Mouse (Mus musculus) hematopoietic stem cell, adult 5-6 weeks (primary cell): ENCODE measurements around the gene Awat1. TPM values are rescaled to one million over a fixed set of nuclear protein-coding genes. Genes with fewer than 3 reads are reported as not detected.

Experiments used
- ATAC-seq, 2 experiments: fragments of 125-278 bp in 1 of 2; replicated peaks in 1 of 2; 2 replicates each; pipeline ENCODE4 v1.8.0; 2016 to 2017; ENCODE audit warnings: inconsistent platforms in 2 of 2, mild to moderate bottlenecking in 2 of 2, moderate number of reproducible peaks in 2 of 2, low read depth in 1 of 2, moderate TSS enrichment in 1 of 2; ENCODE audit not compliant: low FRiP score in 2 of 2, poor library complexity in 2 of 2, severe bottlenecking in 2 of 2, insufficient read depth in 1 of 2, low TSS enrichment in 1 of 2
- total RNA-seq: library from RNA; stranded (forward); fragments of 172-1452, 232-1000 nt; gene quantifications from 2 replicates; pipeline ENCODE4 v1.2.3, GENCODE M21; 2017

Awat1 gene
- 0.50 TPM in 1 of 2 replicates, not detected in the other for total RNA-seq

- ATAC-seq, result no peak
These were observed at the start of gene Awat1 for GRCm38 (mm10) chrX:100571951-100572350. TSS of gene Awat1 (plus strand) at chrX:100572251.

- ATAC-seq, result no peak
These were observed 47.6 kb upstream of the Awat1 start, which contains the start of gene Dgat2l6 for GRCm38 (mm10) chrX:100524471-100524870. TSS of gene Dgat2l6 (plus strand) at chrX:100524838.

DNA sequence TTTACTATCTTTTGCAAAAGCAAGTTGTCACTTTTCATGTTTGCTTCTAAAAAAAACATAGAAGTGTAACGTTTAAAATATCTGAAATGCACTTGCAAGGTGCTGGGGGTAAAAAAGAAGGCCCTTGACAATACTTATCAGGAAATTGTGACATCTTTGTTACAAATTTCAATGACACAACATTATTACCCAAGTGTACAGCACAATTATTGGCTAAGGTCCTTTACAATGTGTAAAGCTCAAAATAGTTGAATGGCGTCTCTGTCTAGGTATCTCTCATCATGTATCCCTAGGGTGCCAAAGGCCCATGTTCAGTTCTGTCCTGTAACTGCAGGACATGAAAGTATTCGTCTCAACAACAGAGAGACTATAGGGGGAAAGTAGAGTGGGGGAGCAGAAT, 16.0 kb upstream of the Awat1 start:
- ATAC-seq, result no peak

- ATAC-seq, result no peak
These were observed 6.4 kb upstream of the Awat1 start for GRCm38 (mm10) chrX:100565696-100566095.

DNA sequence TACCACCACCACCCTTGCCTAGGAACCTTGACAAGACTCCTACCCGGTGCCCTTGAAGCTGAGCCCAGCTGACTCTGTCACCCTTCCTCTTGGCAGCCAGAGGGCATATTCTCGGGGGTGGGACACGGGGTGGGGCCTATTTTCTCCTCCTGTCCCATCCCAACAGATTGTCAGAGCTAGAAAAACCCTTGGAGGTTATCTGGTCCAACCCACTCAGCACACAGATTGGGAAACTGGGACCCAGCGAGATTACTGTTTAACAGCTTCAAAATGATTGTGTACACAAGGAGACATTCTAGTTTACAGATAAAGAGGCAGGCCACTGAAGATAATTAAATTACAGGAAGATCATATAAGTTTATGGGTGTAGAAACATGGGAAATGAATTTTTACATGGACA, 22.7 kb downstream of the Awat1 start, which contains the start of gene P2ry4:
TSS of gene P2ry4 (minus strand) at position 79 of the 400 bp plus-strand sequence.
- ATAC-seq, result no peak

DNA sequence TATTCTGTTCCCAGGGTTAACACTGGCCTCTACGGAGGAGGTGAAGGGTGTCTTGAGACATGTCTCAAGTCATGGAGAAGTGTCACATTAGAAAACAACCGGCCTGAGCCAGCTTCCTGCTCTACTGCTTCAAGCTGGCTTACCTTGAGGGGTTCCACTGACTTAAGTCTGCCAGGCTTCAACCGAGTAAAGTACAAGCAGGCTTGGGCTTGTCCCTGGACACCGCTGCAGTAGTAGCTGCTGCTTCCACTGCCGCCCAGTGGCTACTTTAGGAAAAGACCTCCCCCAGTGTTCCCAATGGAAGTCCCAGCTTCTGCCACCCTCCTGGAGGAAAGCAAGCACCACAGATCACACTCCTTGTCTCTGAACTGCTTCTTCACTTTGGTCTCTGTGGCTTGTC, 25.4 kb downstream of the Awat1 start:
- no peak for ATAC-seq

GRCm38 (mm10) chrX:100599755-100600154, 27.7 kb downstream of the Awat1 start:
- ATAC-seq, result no peak

DNA sequence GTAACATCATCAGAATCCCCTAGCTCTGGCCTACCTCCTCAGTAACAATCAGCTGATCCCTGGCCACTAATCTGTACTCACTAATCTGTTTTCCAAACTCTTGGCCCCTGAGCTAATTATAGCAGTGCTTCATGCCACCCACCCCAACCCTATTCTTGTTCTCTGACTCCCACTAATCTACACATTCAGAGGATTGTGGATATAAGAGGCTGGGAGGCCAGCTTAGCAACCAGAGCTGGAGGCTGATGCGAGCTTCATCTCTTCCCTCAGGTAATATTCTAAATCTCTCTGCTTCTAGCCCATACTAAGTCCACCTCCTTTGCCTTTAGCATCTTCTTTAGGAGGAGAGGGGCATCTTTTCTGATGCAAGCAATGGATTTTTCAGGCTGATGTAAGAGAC, 33.3 kb downstream of the Awat1 start, which contains the start of gene Arr3:
TSS of gene Arr3 (plus strand) at position 184 of the 400 bp plus-strand sequence.
- no peak for ATAC-seq

- no peak for ATAC-seq
These were observed 46.4 kb downstream of the Awat1 start for GRCm38 (mm10) chrX:100618488-100618887.

DNA sequence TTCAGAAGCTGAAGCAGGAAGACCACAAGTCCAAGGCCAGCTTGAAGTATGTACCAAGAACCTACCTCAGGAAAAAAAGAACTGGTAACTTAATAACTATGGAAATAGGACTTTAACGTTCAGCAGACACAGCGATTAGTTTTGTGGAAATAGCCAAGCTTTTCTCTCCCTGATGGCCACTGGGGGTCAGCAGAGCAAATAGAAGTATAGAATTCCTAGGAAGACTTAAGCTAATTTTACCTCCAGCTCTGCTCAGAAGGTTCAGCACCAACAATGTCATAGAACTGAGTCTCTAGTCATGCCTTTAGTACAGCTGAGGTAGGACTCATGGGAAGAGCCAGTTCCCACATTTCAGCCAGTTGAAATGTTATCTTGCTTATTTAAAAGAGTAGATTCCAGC, 49.3 kb downstream of the Awat1 start:
- ATAC-seq, result no peak

DNA sequence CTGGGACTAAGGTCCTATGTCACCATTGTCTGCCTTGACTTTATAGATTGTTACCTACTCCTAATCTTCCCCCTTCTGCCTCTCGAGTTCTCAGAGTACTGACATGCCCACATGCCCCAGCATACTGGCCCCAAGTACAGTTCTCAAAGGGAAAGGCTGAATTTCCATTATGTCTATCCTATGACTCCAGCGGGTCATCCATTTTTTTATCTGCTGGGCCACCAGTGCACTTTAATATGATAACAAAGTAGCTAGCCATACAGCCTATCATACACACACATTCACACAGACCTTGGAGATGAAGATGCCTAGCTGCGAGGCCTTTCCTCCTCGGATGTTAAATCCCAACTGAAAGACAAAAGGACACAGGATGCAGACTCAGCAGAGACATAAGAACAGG, 52.2 kb downstream of the Awat1 start:
- ATAC-seq, result no peak

DNA sequence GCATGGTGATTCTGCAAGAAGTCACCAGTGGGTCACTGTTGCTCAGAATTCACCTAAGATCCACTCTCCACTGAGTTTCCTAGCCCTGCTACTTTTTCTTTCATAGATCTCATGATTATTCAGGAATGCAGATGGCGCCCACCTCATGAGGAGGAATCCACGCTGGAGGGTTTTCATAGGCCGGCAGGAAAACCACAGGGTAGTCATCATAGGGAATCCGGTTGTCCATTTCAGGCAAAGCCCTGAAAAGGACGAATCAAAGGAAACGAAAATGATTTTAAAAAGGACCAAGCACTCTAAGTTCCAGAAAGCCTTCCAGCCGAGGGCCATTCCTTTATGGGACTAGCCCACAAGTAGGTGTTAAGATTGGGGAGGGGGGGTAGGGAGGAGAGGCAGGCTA, 53.1 kb downstream of the Awat1 start:
- ATAC-seq, result no peak

DNA sequence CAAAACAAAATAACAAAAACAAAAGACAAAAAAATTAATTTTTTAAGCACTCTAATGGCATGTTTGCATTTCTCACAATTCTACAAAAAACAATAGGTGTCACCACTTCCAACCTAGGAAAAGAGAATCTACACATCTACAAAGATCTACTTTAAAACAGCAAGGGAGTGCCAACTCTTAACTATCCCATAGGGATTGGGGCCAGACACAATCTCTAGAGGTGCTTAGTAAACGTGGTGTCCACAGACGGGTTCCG, 53.4 kb downstream of the Awat1 start, which contains the start of gene Kif4:
TSS of gene Kif4 (plus strand) at position 192 of the 256 bp plus-strand sequence.
- ATAC-seq, result no peak

GRCm38 (mm10) chrX:100625802-100626793, 54.0 kb downstream of the Awat1 start, which contains the start of gene Pdzd11:
TSS of gene Pdzd11 (minus strand) at chrX:100626568.
- peak; percentile 100 for ATAC-seq

Other genes with a start within 250 kb of the Awat1 start
- not detected in 2 replicates for gene Otud6a, start 143.2 kb upstream of the Awat1 start, total RNA-seq
- 0.63 TPM in 1 of 2 replicates, not detected in the other for gene Awat2, start 129.5 kb upstream of the Awat1 start, total RNA-seq
- 121 and 135 TPM in 2 replicates for gene Igbp1, start 78.0 kb upstream of the Awat1 start, total RNA-seq
- not detected in 2 replicates for gene Dgat2l6, start 47.4 kb upstream of the Awat1 start, total RNA-seq
- not detected in 2 replicates for gene P2ry4, start 22.6 kb downstream of the Awat1 start, total RNA-seq
- not detected in 2 replicates for gene Arr3, start 33.2 kb downstream of the Awat1 start, total RNA-seq
- 37.6 and 38.1 TPM in 2 replicates for gene Kif4, start 53.5 kb downstream of the Awat1 start, total RNA-seq
- gene Pdzd11, start 54.3 kb downstream of the Awat1 start, total RNA-seq, result 25.9 and 26.3 TPM in 2 replicates
- 0.44 TPM in 1 of 2 replicates, not detected in the other for gene Gdpd2, start 157.6 kb downstream of the Awat1 start, total RNA-seq
- 18.3 and 20.8 TPM in 2 replicates for gene Dlg3, start 195.5 kb downstream of the Awat1 start, total RNA-seq